Mouse (Mus musculus) hindbrain, embryonic 15.5 days (tissue): ENCODE results near the gene Klf7. TPM values are rescaled to one million over a fixed set of nuclear protein-coding genes. Genes with fewer than 3 reads are reported as not detected.

Experiments used
- ATAC-seq: fragments of 200-750 bp; cut with Nextera tagmentation; 2 replicates; pipeline ENCODE4 v1.8.0; 2017; ENCODE audit warnings: low read depth, moderate number of reproducible peaks, moderate TSS enrichment; ENCODE audit not compliant: low FRiP score
- H3K27ac ChIP-seq: fragments of 300-500 bp; sonication (generic); replicated peaks from 2 replicates; pipeline ENCODE4 v1.5.1; 2015; ENCODE audit warnings: mild to moderate bottlenecking, inconsistent platforms
- H3K27me3 ChIP-seq: fragments of 300-500 bp; sonication (generic); 2 replicates; pipeline ENCODE4 v1.6.1; 2015; ENCODE audit warnings: control low read depth, inconsistent platforms
- H3K36me3 ChIP-seq: fragments of 300-500 bp; sonication (generic); 2 replicates; pipeline ENCODE4 v1.6.1; 2015; ENCODE audit warnings: control low read depth, inconsistent platforms
- H3K4me1 ChIP-seq: fragments of 300-500 bp; sonication (generic); replicated peaks from 2 replicates; pipeline ENCODE4 v1.6.1; 2015; ENCODE audit warnings: control low read depth, inconsistent platforms
- H3K4me2 ChIP-seq: fragments of 300-500 bp; sonication (generic); 2 replicates; pipeline ENCODE4 v1.6.1; 2015; ENCODE audit warnings: moderate library complexity, mild to moderate bottlenecking, inconsistent platforms
- H3K4me3 ChIP-seq: fragments of 300-500 bp; sonication (generic); 2 replicates; pipeline ENCODE4 v1.5.1; 2015; ENCODE audit warnings: mild to moderate bottlenecking, inconsistent platforms
- H3K9ac ChIP-seq: fragments of 300-500 bp; sonication (generic); 2 replicates; pipeline ENCODE4 v1.6.1; 2015; ENCODE audit warnings: inconsistent platforms
- H3K9me3 ChIP-seq: fragments of 300-500 bp; sonication (generic); 2 replicates; pipeline ENCODE4 v1.6.1; 2016; ENCODE audit warnings: control low read depth, inconsistent platforms
- WGBS: fragments of 180-500 bp; shearing (Covaris S2); methylation state at CpG from one replicate; pipeline ENCODE4 v1.1.7; 2015; 5-methylcytosine and 5-hydroxymethylcytosine counted together
- polyA plus RNA-seq: library from polyadenylated mRNA; unstranded; fragments of >200 nt; fragmentation: Nextera tagmentation; extraction: Ambion mirVana; gene quantifications from 2 replicates; pipeline ENCODE4 v1.2.1, GENCODE M21; 2015

The Klf7 gene
- polyA plus RNA-seq, 1 experiment from 2014 or later, result 117 TPM

DNA sequence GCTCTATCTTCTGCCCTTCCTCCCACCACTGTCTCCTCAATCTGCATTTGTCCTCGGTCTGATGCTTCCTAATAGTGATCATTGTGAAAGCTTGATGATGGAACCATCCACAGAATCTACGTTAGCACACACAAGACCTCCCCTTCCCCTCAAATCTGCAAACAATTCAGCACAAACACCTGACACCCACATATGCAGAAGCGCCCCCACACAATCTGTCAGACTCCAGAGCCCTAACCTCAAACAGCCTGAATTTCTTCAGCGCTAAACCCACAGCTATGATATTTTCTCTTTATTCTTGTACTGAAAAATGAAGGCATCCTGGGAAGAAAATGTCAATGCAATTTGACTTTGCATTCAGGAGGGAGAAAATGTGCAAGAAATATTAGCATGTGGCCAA, 66.1 kb downstream of the Klf7 start:
- Histone ChIP-seq H3K27ac (no peak overlapping the region; the same call in 1 of the 2 replicates), H3K4me1 (peaks cover 37% of the 10 kb centered on the region)
- WGBS, result 67% methylated on average over 4 of the region's 4 CpGs

DNA sequence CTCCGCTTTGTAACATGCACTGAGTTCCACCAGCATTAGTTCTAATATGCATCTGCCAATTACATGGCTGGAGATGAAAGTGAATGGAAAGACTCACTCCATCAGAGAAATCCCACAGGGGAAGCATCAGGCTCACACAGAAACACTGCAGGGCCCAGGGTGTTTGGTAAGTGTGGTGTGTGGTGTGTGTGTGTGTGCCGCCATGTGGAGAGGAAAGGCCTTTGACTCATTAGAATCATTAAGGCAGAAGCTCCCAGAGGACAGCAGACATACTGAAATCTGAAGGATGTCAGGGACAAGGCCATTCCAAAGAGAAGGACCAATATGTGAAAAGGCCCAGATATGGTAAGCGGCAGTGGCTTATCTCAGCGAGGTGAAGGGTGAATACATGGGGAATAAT, 66.9 kb downstream of the Klf7 start:
- Histone ChIP-seq H3K4me2 (no peak overlapping the region), H3K27me3 (no peaks in the 10 kb centered on the region), H3K9me3 (no peaks in the 10 kb centered on the region), H3K4me3 (no peak overlapping the region), H3K4me1 (peaks cover 29% of the 10 kb centered on the region), H3K36me3 (no peaks in the 10 kb centered on the region), H3K9ac (no peak overlapping the region), H3K27ac (no peak overlapping the region; the same call in 1 of the 2 replicates)
- no peak for ATAC-seq
- 70% methylated on average over 4 of the region's 4 CpGs for WGBS

More for the DNA sequence above, 66.1 kb downstream of the Klf7 start:
- H3K4me3 ChIP-seq, result no peak overlapping the region
- no peak overlapping the region for H3K9ac ChIP-seq
- no peaks in the 10 kb centered on the region for H3K36me3 ChIP-seq
- H3K4me2 ChIP-seq, result no peak overlapping the region
- ATAC-seq, result no peak
- H3K9me3 ChIP-seq, result no peaks in the 10 kb centered on the region
- no peaks in the 10 kb centered on the region for H3K27me3 ChIP-seq

DNA sequence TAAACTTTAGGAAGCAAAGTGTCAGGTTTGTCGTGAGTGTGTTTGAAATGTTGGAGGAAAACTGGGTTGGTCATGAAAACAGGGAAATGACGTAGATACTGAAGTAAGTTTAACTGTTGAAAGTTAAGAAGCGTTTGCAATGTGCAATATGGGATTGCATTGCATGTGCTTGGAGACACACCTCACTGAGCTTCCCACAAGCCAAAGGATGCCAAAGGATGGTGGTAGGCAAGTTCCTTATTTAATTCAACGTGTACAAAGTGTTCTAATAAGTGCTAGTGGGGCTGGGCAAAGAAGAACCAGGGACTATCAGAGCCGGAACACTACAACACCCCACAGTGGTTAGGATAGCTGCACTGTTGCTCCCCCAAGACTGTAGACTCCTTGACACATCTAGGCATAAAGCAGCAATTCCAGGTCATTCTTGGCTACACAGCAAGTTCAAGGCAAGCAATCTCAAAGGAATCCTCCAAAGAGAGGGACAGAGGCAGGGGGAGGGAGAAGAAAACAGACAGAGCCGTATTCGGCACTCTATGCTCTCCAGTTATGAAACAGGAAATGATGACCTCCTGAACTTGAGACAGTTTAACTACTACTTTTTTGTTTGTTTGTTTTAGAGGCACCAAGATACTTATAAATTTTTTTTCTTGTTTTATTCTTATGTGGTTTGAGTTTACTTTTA, 69.9 kb downstream of the Klf7 start:
- no peak overlapping the region for H3K4me2 ChIP-seq
- ATAC-seq, result no peak
- H3K27ac ChIP-seq, result no peak overlapping the region
- H3K4me1 ChIP-seq, result peaks cover 22% of the 10 kb centered on the region
- no peak overlapping the region for H3K4me3 ChIP-seq
- H3K27me3 ChIP-seq, result no peaks in the 10 kb centered on the region
- 87% methylated on average over 7 of the region's 7 CpGs for WGBS
- no peaks in the 10 kb centered on the region for H3K9me3 ChIP-seq
- H3K9ac ChIP-seq, result no peak overlapping the region
- H3K36me3 ChIP-seq, result no peaks in the 10 kb centered on the region

DNA sequence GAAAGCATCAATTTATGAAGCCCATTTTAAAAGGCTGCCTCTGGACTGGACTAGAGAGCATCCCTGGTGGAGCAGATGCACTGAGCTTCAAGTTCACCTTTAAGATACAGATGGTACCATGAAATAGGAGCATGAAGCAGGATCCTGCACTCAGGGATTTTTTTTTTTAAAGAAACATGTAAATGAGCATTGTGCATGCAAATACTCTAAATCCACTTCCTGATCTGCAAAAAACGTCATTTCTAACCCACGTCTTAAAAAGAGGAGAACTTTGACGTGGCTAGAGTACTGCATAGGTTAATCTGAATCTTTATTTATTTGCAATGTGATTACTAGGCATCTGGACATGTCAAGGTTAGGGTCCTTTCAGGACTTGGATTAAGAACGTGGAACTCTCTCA, 73.5 kb downstream of the Klf7 start:
- H3K4me3 ChIP-seq, result no peak overlapping the region
- H3K4me2 ChIP-seq, result no peak overlapping the region
- no peak overlapping the region for H3K27ac ChIP-seq
- no peaks in the 10 kb centered on the region for H3K9me3 ChIP-seq
- no peak for ATAC-seq
- 88% methylated on average over 4 of the region's 4 CpGs for WGBS
- H3K9ac ChIP-seq, result no peak overlapping the region
- H3K27me3 ChIP-seq, result no peaks in the 10 kb centered on the region
- no peaks in the 10 kb centered on the region for H3K36me3 ChIP-seq
- H3K4me1 ChIP-seq, result peaks cover 28% of the 10 kb centered on the region

DNA sequence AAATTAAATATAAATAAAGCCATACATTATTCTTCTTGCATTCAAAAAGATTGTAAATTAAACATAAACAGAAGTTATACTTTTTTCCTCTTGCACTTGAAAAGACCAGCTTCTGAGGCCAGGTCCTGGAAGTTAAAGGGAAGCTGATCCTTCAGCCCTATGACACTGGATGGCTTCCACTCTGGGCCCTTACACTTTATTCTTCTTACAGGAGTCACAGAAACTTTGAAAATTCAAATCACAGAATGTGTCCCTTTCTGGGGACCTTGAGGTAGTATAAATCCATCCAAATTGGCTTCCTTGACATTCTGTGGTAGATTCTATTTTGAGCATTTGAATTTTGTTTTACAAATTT, 75.3 kb downstream of the Klf7 start:
- no peak for ATAC-seq
- H3K9ac ChIP-seq, result no peak overlapping the region
- no peaks in the 10 kb centered on the region for H3K36me3 ChIP-seq
- H3K4me3 ChIP-seq, result no peak overlapping the region
- no peak overlapping the region for H3K27ac ChIP-seq
- no peaks in the 10 kb centered on the region for H3K9me3 ChIP-seq
- peaks cover 37% of the 10 kb centered on the region for H3K4me1 ChIP-seq
- H3K4me2 ChIP-seq, result no peak overlapping the region
- H3K27me3 ChIP-seq, result no peaks in the 10 kb centered on the region

DNA sequence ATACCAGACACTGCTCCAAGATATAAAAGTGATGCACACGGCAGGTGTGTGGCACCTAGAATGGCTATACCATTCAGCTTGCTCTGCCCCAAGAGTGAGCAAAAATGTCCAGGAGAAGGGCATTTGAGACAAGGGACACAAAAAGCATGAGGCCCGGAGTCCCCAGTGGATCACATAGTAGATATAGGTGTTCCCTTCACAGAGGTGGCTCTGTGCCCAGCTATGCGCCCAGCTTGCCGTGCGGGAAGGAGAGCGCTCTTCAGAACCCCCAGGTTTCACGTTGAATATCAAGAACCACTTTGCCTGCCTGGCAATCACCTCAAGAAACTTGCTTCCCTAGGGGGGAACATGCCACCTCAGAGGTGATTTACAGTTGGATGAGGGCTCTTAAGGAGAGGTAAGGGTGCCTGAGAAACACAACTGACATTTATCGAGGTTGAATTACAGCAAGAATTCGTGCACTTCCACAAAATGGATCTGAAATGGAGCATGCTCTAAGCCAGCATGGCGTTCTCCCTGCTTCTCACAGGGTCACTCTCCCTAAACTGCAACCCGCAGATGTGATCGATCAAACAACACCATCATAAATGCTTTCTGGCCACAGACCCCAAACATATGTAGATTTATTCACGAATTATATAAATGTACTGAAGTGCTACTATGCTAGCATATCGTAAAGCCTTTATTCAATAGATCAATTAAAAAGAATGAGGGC, 75.8 kb downstream of the Klf7 start:
- WGBS, result 83% methylated on average over 14 of the region's 14 CpGs
- H3K4me1 ChIP-seq, result peaks cover 37% of the 10 kb centered on the region
- H3K9me3 ChIP-seq, result no peaks in the 10 kb centered on the region
- ATAC-seq, result no peak
- H3K4me3 ChIP-seq, result no peak overlapping the region
- no peak overlapping the region for H3K9ac ChIP-seq
- no peak overlapping the region for H3K4me2 ChIP-seq
- H3K27ac ChIP-seq, result no peak overlapping the region
- H3K27me3 ChIP-seq, result no peaks in the 10 kb centered on the region
- H3K36me3 ChIP-seq, result no peaks in the 10 kb centered on the region

DNA sequence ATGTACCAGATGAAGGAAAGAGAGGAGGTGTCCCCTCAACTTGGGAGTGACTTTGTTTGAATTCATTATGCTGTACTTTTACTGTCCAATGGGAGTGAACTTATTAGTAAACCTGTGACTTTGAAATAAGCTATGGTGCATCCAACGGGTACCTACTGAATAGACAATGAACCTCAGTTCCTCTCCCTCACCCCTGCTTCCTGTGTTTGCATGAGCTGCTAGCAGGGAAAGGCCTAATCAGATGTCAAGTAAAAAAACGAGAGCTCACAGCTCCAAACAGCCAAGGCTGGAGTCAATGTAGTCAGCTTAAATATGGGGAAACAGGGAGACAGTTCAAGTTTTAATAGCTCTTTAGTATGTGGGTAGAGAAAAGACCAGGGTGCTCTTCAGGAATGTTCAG, 77.5 kb downstream of the Klf7 start:
- no peak overlapping the region for H3K4me2 ChIP-seq
- peaks cover 37% of the 10 kb centered on the region for H3K4me1 ChIP-seq
- H3K27me3 ChIP-seq, result no peaks in the 10 kb centered on the region
- no peak overlapping the region for H3K4me3 ChIP-seq
- WGBS, result 43% methylated on average over 2 of the region's 2 CpGs
- 0 out of 2 replicates have a peak overlapping the region, but pooled peaks have one; percentile 4 for H3K27ac ChIP-seq
- no peak for ATAC-seq
- H3K9ac ChIP-seq, result no peak overlapping the region
- H3K9me3 ChIP-seq, result no peaks in the 10 kb centered on the region
- peaks cover 11% of the 10 kb centered on the region for H3K36me3 ChIP-seq

DNA sequence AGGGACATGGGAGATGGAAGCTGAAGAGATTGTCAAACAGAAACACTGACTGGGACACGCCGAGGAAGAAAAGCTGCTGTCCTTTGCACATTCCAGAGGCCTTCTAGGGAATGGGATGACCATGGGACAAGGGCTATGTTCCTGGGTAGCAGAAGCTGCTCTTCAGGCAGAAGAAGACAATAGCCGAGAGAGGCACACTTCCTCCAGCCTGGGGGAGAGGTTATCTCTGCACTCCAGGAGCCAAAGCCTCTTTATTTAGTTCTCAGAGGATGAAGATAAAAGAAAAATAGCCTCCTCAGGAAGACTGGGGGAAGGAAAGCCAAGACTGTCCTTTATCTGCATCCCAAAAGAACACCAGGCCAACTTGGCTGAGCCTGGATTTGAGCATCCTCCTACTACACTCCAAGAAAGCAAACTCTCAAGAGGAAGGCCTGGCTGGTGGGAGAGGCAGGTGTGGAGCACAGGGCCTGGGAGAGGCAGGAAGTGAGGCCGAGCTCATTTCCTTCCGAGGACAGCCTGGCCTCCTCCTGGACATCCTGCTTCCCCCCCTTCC, 81.2 kb downstream of the Klf7 start:
- Histone ChIP-seq H3K4me3 (no peak overlapping the region), H3K9me3 (no peaks in the 10 kb centered on the region), H3K27me3 (no peaks in the 10 kb centered on the region), H3K4me1 (peaks cover 57% of the 10 kb centered on the region), H3K4me2 (no peak overlapping the region), H3K9ac (no peak overlapping the region), H3K36me3 (peaks cover 11% of the 10 kb centered on the region), H3K27ac (no peak overlapping the region)
- no peak for ATAC-seq
- WGBS, result 70% methylated on average over 5 of the region's 5 CpGs

DNA sequence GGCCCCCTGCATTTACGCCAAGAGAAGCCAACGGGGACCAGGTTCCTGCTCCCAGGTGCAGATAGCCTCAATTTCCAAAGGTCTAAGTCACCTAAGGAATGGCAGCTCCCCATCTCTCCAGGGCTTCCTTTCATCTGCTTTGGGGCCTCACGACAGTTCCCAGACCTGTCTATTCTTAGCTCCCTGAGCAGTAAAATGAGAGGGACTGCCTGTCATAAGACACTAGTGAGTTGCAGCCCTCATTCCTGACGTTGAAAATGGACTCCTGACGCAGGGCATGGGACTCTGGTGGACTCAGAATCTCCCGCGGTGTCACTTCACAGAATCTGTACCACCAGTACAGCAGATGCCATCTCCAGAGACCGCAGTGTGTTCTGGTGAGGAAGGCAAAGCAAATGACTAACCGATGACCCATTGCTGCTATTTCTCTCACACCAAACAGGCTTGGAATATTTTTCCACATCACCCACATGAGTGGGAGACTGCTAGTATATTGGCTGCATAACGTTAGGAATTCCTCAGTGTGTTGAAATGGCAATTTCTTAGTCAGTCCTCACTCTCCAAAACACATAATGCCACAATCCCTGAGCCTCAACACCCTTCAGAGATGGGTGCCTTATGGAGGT, 81.9 kb downstream of the Klf7 start:
- Histone ChIP-seq H3K36me3 (peaks cover 14% of the 10 kb centered on the region), H3K9me3 (no peaks in the 10 kb centered on the region), H3K4me3 (no peak overlapping the region), H3K4me1 (peaks cover 53% of the 10 kb centered on the region), H3K9ac (no peak overlapping the region), H3K4me2 (no peak overlapping the region), H3K27ac (no peak overlapping the region), H3K27me3 (no peaks in the 10 kb centered on the region)
- no peak for ATAC-seq
- 87% methylated on average over 10 of the region's 10 CpGs for WGBS

DNA sequence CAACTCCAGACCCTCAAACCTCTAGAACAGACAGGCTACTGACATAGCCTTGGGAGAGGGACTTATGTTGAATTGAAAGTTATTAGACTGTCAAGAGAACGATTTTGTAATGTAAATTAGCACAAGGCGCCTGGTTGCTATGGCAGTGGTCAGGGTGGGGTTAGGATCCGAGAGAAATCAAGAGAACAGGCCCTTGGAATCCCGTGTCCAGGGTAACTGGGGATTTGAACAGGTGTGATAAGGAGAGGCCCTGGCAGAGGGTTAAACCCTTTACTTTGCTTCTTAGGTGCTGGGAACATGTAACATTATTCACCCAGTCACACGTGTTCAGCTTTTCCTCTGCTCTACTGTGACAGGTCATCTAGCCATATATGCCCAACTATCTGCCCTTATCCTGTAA, 83.7 kb downstream of the Klf7 start:
- peaks cover 39% of the 10 kb centered on the region for H3K4me1 ChIP-seq
- ATAC-seq, result no peak
- WGBS, result 20% methylated on average over 5 of the region's 5 CpGs

DNA sequence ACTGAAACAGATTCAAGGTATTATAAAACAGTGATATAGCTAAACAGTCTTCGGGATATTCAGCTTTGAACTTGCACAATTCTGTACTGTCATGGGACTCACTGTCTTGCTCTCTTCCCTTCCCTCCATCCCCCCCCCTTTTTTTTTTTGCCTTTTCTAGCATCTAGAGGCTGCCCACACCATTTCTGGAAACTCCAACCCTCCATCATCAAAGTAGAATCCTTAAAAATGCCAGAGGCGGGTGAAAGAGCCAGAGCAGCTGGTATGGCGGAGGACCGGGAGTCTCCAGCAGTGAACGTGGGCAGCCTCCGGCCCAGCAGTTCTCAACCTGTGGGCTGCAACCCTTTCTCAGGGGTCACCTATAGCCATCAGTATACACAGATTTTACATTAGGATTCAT, 84.3 kb downstream of the Klf7 start:
- ATAC-seq, result no peak
- Histone ChIP-seq H3K4me1 (peaks cover 33% of the 10 kb centered on the region), H3K27me3 (no peaks in the 10 kb centered on the region), H3K9ac (no peak overlapping the region), H3K4me3 (no peak overlapping the region), H3K9me3 (no peaks in the 10 kb centered on the region), H3K36me3 (peaks cover 30% of the 10 kb centered on the region), H3K4me2 (no peak overlapping the region), H3K27ac (no peak overlapping the region; the same call in 1 of the 2 replicates)
- WGBS, result 63% methylated on average over 6 of the region's 6 CpGs

More for the DNA sequence above, 83.7 kb downstream of the Klf7 start:
- no peak overlapping the region for H3K9ac ChIP-seq
- no peaks in the 10 kb centered on the region for H3K9me3 ChIP-seq
- peaks cover 30% of the 10 kb centered on the region for H3K36me3 ChIP-seq
- no peak overlapping the region for H3K4me2 ChIP-seq
- H3K27ac ChIP-seq, result no peak overlapping the region
- no peak overlapping the region for H3K4me3 ChIP-seq
- H3K27me3 ChIP-seq, result no peaks in the 10 kb centered on the region

DNA sequence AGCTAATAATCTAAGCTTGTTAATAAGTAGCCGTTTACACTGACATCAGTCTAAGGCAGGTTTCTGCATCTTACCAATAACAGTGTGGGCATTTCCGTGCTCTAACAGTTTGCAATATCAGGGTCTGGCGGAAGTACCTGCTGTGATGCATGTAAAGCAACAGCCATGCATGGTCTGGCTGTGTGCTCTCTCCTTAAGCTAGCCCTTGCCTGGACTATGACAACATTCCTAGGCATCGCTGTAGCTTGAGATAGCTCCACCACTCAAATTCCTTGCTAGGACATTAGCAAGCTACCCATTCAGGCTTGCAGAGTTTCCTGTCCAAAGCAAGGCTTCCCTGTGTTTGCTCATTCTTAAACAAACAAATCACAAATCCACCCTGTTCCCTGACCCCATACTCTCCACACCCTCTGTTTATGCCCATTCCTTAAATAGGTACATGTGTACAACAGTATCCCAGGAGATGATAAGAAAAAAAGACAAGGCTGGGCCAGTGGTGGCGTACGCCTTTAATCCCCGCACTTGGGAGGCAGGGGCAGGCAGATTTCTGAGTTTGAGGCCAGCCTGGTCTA, 85.1 kb downstream of the Klf7 start:
- Histone ChIP-seq H3K4me2 (no peak overlapping the region), H3K4me3 (no peak overlapping the region), H3K27ac (no peak overlapping the region), H3K27me3 (no peaks in the 10 kb centered on the region), H3K9me3 (no peaks in the 10 kb centered on the region), H3K36me3 (peaks cover 30% of the 10 kb centered on the region), H3K9ac (no peak overlapping the region), H3K4me1 (peaks cover 31% of the 10 kb centered on the region)
- WGBS, result 80% methylated on average over 7 of the region's 7 CpGs
- ATAC-seq, result 0 out of 2 replicates have a peak, but pooled peaks have one; percentile 47
